Mouse (Mus musculus) C2C12 (cell line): ENCODE measurements around the gene Dctpp1. TPM values are rescaled to one million over a fixed set of nuclear protein-coding genes. Genes with fewer than 3 reads are reported as not detected.

ENCODE experiments used
- H3K27me3 ChIP-seq: one replicate; pipeline ENCODE4 v1.6.1; 2011; ENCODE audit not compliant: control insufficient read depth, insufficient read depth, insufficient read length
- H3K36me3 ChIP-seq: one replicate; pipeline ENCODE4 v1.6.1; 2011; ENCODE audit not compliant: control insufficient read depth, insufficient read depth
- H3K4me3 ChIP-seq: one replicate; pipeline ENCODE4 v1.5.1; 2011; ENCODE audit warnings: mild to moderate bottlenecking, control low read depth; ENCODE audit not compliant: poor library complexity, insufficient read depth, severe bottlenecking
- H3K79me2 ChIP-seq: one replicate; pipeline ENCODE4 v1.6.1; 2011; ENCODE audit not compliant: control insufficient read depth, insufficient read depth
- H3K79me3 ChIP-seq: one replicate; pipeline ENCODE4 v1.6.1; 2011; ENCODE audit warnings: low read depth, control low read depth
- H3ac ChIP-seq: one replicate; pipeline ENCODE3; 2011; ENCODE audit warnings: low read depth; ENCODE audit not compliant: control insufficient read depth, insufficient read length
- CEBPB ChIP-seq: IDR thresholded peaks from one replicate; pipeline ENCODE4 v1.6.1; 2011; ENCODE audit warnings: low read depth, mild to moderate bottlenecking, control low read depth, moderate library complexity
- CTCF ChIP-seq: IDR thresholded peaks from one replicate; pipeline ENCODE4 v1.5.1; 2011; ENCODE audit not compliant: control insufficient read depth, insufficient read depth, insufficient read length
- FOSL1 ChIP-seq: IDR thresholded peaks from one replicate; pipeline ENCODE4 v1.8.0; 2011; ENCODE audit warnings: mild to moderate bottlenecking, low read length; ENCODE audit not compliant: poor library complexity, insufficient read depth, severe bottlenecking
- MAX ChIP-seq: IDR thresholded peaks from one replicate; pipeline ENCODE4 v1.6.1; 2011; ENCODE audit warnings: mild to moderate bottlenecking, control low read depth
- MYOD1 ChIP-seq: IDR thresholded peaks from one replicate; pipeline ENCODE4 v1.6.1; 2011; ENCODE audit warnings: low read depth; ENCODE audit not compliant: control insufficient read depth, insufficient read length
- MYOG ChIP-seq: IDR thresholded peaks from one replicate; pipeline ENCODE4 v1.6.1; 2011; ENCODE audit not compliant: control insufficient read depth, insufficient read length; ENCODE audit errors: extremely low read depth
- USF1 ChIP-seq: IDR thresholded peaks from one replicate; pipeline ENCODE4 v1.6.1; 2011; ENCODE audit warnings: low read depth, mild to moderate bottlenecking, control low read depth, moderate library complexity
- polyA plus RNA-seq: library from polyadenylated mRNA; unstranded; fragments of >200 nt; fragmentation: generic; extraction: Trizol; gene quantifications from one replicate; pipeline ENCODE4 v1.2.1, GENCODE M21; 2012; ENCODE audit warnings: missing spikeins

The Dctpp1 gene
- polyA plus RNA-seq, 1 experiment, result 226 TPM

DNA sequence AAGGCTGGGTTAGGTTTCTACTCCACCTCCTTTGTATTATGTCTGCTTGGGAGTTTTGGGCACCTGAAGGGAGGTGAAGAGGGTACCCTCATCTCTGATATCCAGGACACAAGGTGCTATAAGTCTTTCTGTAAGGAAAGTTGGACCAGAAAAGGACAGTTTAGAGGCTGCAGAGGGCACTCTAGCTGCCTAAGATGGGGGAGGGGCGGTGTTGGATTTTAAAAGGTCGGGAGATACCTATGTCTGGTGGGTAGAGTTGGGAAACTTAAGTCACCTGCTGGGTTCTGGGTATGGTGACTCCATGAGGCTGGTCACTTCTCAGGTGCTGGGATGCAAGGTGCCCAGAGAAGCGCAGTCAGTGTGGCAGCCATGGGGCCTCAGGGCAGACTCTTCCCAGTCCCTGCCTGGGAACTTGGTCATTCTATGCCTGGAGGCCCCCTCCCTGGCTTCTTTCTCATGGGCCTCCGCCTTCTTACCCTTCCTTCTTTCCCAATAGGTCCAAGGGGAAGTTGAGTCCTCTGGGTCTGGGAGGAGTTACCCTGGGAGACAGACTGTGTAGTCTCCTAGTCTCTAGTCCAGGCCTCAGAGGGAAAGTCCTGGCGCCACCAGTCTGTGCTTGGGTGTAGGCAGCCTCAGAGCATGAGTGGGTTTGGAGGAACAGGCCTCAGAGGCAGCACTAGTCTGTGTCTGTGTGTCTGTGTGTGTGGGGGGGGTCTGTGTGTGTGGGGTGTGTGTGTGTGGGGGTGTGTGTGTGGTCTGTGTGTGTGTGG is 36.5 kb upstream of the Dctpp1 start:
- H3K36me3 ChIP-seq, result no peaks in the 10 kb centered on the region
- no peak overlapping the region for H3K4me3 ChIP-seq
- no peaks in the 10 kb centered on the region for H3K79me2 ChIP-seq
- no peak for TF ChIP-seq CEBPB
- peaks cover 40% of the 10 kb centered on the region for H3K27me3 ChIP-seq
- no peaks in the 10 kb centered on the region for H3K79me3 ChIP-seq
- no peak overlapping the region for H3ac ChIP-seq

DNA sequence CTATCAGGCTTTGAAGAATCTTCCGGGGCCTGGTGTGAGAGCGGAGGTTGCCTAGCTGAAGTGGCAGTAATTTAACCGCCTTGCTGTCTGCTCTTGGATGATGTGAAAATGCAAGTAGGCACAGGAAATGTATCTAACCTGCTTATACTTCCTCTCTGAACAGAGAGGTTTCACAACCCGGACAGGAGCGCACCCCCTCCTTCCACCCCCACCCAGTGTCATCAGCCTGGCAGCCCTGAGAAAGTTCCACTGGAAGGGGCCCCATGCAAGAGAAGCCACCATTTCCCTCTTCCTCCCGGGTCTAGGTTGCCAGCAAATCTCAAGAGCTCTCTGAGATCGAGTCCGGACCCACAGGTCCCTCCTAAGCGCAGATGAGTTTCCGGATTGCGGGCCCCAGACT is 35.6 kb upstream of the Dctpp1 start, which contains the start of gene Itgal:
Gene Itgal (plus strand): TSS at position 163 of the 400 bp plus-strand sequence.
- H3ac ChIP-seq, result no peak within 1 kb of the TSS
- no peaks in the 10 kb centered on the region for H3K79me2 ChIP-seq
- no peaks in the 10 kb centered on the region for H3K36me3 ChIP-seq
- peaks cover 37% of the 10 kb centered on the region for H3K27me3 ChIP-seq
- TF ChIP-seq FOSL1 (no peak), CEBPB (no peak), MYOD1 (no peak), MAX (no peak), MYOG (no peak), CTCF (no peak), USF1 (no peak)
- no peak within 1 kb of the TSS for H3K4me3 ChIP-seq
- H3K79me3 ChIP-seq, result no peaks in the 10 kb centered on the region

DNA sequence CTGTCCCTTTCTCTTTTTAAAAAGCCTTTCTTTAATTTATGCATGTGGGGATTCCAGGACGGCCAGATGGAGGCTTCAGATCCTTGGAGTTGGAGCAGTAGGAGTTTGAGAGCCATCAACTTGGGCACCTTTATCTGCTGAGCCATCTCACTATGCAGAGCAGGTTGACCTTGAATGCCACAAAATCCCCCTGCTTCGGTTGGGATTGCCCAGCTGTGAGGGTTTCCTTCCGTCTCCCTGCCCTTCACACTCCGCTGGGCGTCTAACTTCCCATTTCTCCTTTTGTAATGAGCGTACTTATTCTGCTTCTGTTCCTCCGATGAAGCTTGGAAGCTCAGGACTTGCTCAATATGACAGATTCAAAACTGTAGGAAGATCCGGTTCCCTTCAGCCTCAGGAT is 29.6 kb upstream of the Dctpp1 start:
- peaks cover 24% of the 10 kb centered on the region for H3K27me3 ChIP-seq
- no peak overlapping the region for H3K4me3 ChIP-seq
- no peaks in the 10 kb centered on the region for H3K79me2 ChIP-seq
- no peaks in the 10 kb centered on the region for H3K36me3 ChIP-seq
- H3K79me3 ChIP-seq, result no peaks in the 10 kb centered on the region
- TF ChIP-seq MYOG (no peak), FOSL1 (no peak), USF1 (no peak)
- H3ac ChIP-seq, result no peak overlapping the region

DNA sequence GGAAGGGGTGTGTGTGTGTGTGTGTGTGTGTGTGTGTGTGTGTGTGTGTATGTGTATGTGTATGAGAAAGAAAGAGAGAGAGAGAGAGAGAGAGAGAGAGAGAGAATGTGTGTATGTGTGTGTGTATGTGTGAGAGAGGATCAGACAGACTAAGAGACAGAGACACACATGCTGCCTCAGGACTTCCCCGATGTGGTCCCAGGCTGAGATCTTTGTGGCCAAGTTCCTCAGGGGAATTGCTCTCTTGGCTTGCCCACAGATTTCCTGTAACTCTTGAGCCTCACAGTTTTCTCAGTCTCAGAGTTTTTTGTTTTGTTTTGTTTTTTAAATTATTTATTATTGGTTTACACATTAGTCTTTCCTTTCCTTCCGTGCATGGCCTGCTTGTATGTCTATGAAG is 28.8 kb upstream of the Dctpp1 start:
- Histone ChIP-seq H3K79me3 (no peaks in the 10 kb centered on the region), H3K27me3 (peaks cover 27% of the 10 kb centered on the region), H3K79me2 (no peaks in the 10 kb centered on the region), H3K4me3 (no peak overlapping the region), H3ac (no peak overlapping the region), H3K36me3 (no peaks in the 10 kb centered on the region)
- no peak for TF ChIP-seq MYOD1
- no peak for TF ChIP-seq MAX
- no peak for TF ChIP-seq FOSL1
- TF ChIP-seq CEBPB, result no peak
- TF ChIP-seq MYOG, result no peak
- TF ChIP-seq USF1, result no peak
- no peak for TF ChIP-seq CTCF

DNA sequence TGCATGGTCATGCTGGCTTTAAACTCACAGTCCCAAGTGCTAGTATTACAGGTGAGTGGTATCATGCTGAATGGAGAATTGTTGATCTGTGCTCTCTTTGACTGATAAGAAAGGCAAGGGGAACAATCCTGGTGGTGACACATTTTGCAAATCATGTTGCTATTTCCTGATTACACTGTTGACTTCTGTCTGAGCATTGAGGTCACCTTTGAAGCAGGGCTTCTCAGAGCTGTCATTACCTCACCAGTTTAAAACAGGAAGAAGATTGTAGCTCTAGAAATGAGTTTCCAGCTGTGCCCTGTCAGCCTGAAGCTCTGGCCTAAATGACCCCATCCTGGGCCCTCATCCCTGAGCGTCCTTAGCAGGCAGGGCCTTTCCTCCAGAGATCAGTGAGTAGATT is 27.4 kb upstream of the Dctpp1 start:
- no peak for TF ChIP-seq CTCF
- TF ChIP-seq CEBPB, result no peak
- no peak for TF ChIP-seq MYOG
- TF ChIP-seq FOSL1, result no peak
- TF ChIP-seq MAX, result no peak
- TF ChIP-seq MYOD1, result no peak
- TF ChIP-seq USF1, result no peak
- H3K4me3 ChIP-seq, result no peak overlapping the region
- no peak overlapping the region for H3ac ChIP-seq
- no peaks in the 10 kb centered on the region for H3K79me2 ChIP-seq
- H3K27me3 ChIP-seq, result peaks cover 33% of the 10 kb centered on the region
- no peaks in the 10 kb centered on the region for H3K36me3 ChIP-seq
- no peaks in the 10 kb centered on the region for H3K79me3 ChIP-seq

DNA sequence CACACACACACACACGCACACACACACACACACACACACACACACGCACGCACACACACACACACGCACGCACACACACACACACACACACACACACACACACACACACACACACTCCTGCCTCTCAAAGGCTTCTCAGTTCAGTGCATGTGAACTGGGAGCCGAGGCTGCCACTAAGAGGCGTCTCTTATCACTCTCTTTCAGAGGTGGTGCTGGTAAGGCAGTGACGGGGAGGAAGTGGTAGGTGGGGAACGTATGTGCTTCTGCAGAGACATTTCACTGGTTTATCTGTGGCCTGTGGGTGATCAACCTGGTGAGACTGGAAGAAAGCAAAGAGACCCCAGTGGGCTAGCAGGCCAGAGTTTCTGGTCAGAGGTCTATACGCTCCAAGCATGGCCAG is 24.6 kb upstream of the Dctpp1 start:
- no peak overlapping the region for H3ac ChIP-seq
- no peaks in the 10 kb centered on the region for H3K36me3 ChIP-seq
- TF ChIP-seq CEBPB (no peak), CTCF (no peak), USF1 (no peak), FOSL1 (no peak), MYOD1 (no peak)
- H3K4me3 ChIP-seq, result no peak overlapping the region
- no peaks in the 10 kb centered on the region for H3K79me3 ChIP-seq
- H3K27me3 ChIP-seq, result peaks cover 18% of the 10 kb centered on the region
- no peaks in the 10 kb centered on the region for H3K79me2 ChIP-seq
